Mouse (Mus musculus) heart, embryonic 16.5 days (tissue): Measurements from ENCODE around the gene March6. TPM values are rescaled to one million over a fixed set of nuclear protein-coding genes. Genes with fewer than 3 reads are reported as not detected.

Source experiments
- ATAC-seq: fragments of 200-750 bp; cut with Nextera tagmentation; replicated peaks from 2 replicates; pipeline ENCODE4 v1.8.0; 2017; ENCODE audit warnings: moderate number of reproducible peaks; ENCODE audit not compliant: insufficient read depth, low FRiP score; ENCODE audit errors: extremely low read depth
- H3K27ac ChIP-seq: fragments of 300-500 bp; sonication (generic); 2 replicates; pipeline ENCODE4 v1.5.1; 2014; ENCODE audit warnings: mild to moderate bottlenecking, low read length, control low read depth, moderate library complexity
- H3K27me3 ChIP-seq: fragments of 300-500 bp; sonication (generic); 2 replicates; pipeline ENCODE4 v1.6.1; 2014; ENCODE audit warnings: low read length, mixed read lengths; ENCODE audit not compliant: control insufficient read depth, insufficient read depth
- H3K36me3 ChIP-seq: fragments of 300-500 bp; sonication (generic); 2 replicates; pipeline ENCODE4 v1.6.1; 2014; ENCODE audit not compliant: control insufficient read depth, insufficient read depth
- H3K4me1 ChIP-seq: fragments of 300-500 bp; sonication (generic); 2 replicates; pipeline ENCODE4 v1.6.1; 2014; ENCODE audit warnings: low read length, mixed read lengths; ENCODE audit not compliant: control insufficient read depth, insufficient read depth
- H3K4me2 ChIP-seq: fragments of 300-500 bp; sonication (generic); 2 replicates; pipeline ENCODE4 v1.6.1; 2014; ENCODE audit warnings: low read depth, mild to moderate bottlenecking, control low read depth, low read length
- H3K4me3 ChIP-seq: fragments of 300-500 bp; sonication (generic); 2 replicates; pipeline ENCODE4 v1.5.1; 2014; ENCODE audit warnings: mild to moderate bottlenecking, control low read depth, low read length
- H3K9ac ChIP-seq: fragments of 300-500 bp; sonication (generic); 2 replicates; pipeline ENCODE4 v1.6.1; 2014; ENCODE audit warnings: low read length, control low read depth
- H3K9me3 ChIP-seq: fragments of 300-500 bp; sonication (generic); replicated peaks from 2 replicates; pipeline ENCODE4 v1.6.1; 2016; ENCODE audit warnings: low read length; ENCODE audit not compliant: control insufficient read depth
- WGBS: fragments of 180-500 bp; shearing (Covaris S2); extraction: QIAGEN DNeasy Blood & Tissue Kit; methylation state at CpG from one replicate; pipeline ENCODE4 v1.1.7; 2014; 5-methylcytosine and 5-hydroxymethylcytosine counted together
- polyA plus RNA-seq: library from polyadenylated mRNA; unstranded; fragments of >200 nt; fragmentation: Nextera tagmentation; extraction: Ambion mirVana; gene quantifications from 2 replicates; pipeline ENCODE4 v1.2.1, GENCODE M21; 2015

Gene March6
- polyA plus RNA-seq: 29.0 and 31.3 TPM in 2 replicates

GRCm38 (mm10) chr15:31530659-31531445, at the start of gene March6:
Gene March6, minus strand, starts transcription at chr15:31531053.
- H3K4me1 ChIP-seq: peaks cover 10% of the 10 kb centered on the region

GRCm38 (mm10) chr15:31576076-31576475, 45.2 kb upstream of the March6 start:
- H3K27ac ChIP-seq: no peak overlapping the region
- no peaks in the 10 kb centered on the region for H3K36me3 ChIP-seq
- no peak overlapping the region for H3K4me2 ChIP-seq
- no peaks in the 10 kb centered on the region for H3K4me1 ChIP-seq
- no peaks in the 10 kb centered on the region for H3K27me3 ChIP-seq
- no peak overlapping the region for H3K9ac ChIP-seq
- no peak for ATAC-seq
- no peak overlapping the region for H3K4me3 ChIP-seq
- no peaks in the 10 kb centered on the region for H3K9me3 ChIP-seq
- 78% methylated on average over 5 of the region's 5 CpGs for WGBS

More at GRCm38 (mm10) chr15:31530659-31531445, at the start of gene March6:
- Histone ChIP-seq H3K4me3 (peak within 1 kb of the TSS; percentile 95), H3K9ac (peak within 1 kb of the TSS; percentile 95), H3K27me3 (no peaks in the 10 kb centered on the region), H3K9me3 (no peaks in the 10 kb centered on the region), H3K4me2 (peak within 1 kb of the TSS; percentile 88), H3K36me3 (peaks cover 5% of the 10 kb centered on the region), H3K27ac (peak within 1 kb of the TSS; percentile 97)
- peak; percentile 92 for ATAC-seq
- under 1% methylated on average over 107 of the region's 132 CpGs for WGBS

- Histone ChIP-seq H3K4me2 (no peak overlapping the region), H3K27me3 (no peaks in the 10 kb centered on the region), H3K4me3 (no peak overlapping the region), H3K27ac (no peak overlapping the region), H3K9ac (no peak overlapping the region), H3K36me3 (no peaks in the 10 kb centered on the region), H3K9me3 (no peaks in the 10 kb centered on the region), H3K4me1 (peaks cover 9% of the 10 kb centered on the region)
- no peak for ATAC-seq
Measured at GRCm38 (mm10) chr15:31573692-31574091, 42.8 kb upstream of the March6 start.

GRCm38 (mm10) chr15:31573287-31573686, 42.4 kb upstream of the March6 start:
- Histone ChIP-seq H3K36me3 (no peaks in the 10 kb centered on the region), H3K4me3 (no peak overlapping the region), H3K9ac (no peak overlapping the region), H3K27me3 (no peaks in the 10 kb centered on the region), H3K4me2 (no peak overlapping the region), H3K27ac (no peak overlapping the region), H3K4me1 (peaks cover 12% of the 10 kb centered on the region), H3K9me3 (no peaks in the 10 kb centered on the region)
- WGBS: 52% methylated on average over 4 of the region's 4 CpGs
- no peak for ATAC-seq

GRCm38 (mm10) chr15:31571906-31572722, 41.3 kb upstream of the March6 start:
- H3K27ac ChIP-seq: peak overlapping the region; percentile 30; the same call in 1 of the 2 replicates
- H3K4me1 ChIP-seq: peaks cover 16% of the 10 kb centered on the region
- no peak overlapping the region for H3K9ac ChIP-seq
- H3K9me3 ChIP-seq: no peaks in the 10 kb centered on the region
- no peak overlapping the region for H3K4me3 ChIP-seq
- no peaks in the 10 kb centered on the region for H3K36me3 ChIP-seq
- ATAC-seq: no peak; the same call in 1 of the 2 replicates
- WGBS: 71% methylated on average over 16 of the region's 16 CpGs
- no peaks in the 10 kb centered on the region for H3K27me3 ChIP-seq
- no peak overlapping the region for H3K4me2 ChIP-seq

GRCm38 (mm10) chr15:31570959-31571358, 40.1 kb upstream of the March6 start:
- H3K4me3 ChIP-seq: no peak overlapping the region
- H3K9ac ChIP-seq: no peak overlapping the region
- ATAC-seq: no peak
- H3K27ac ChIP-seq: no peak overlapping the region
- H3K36me3 ChIP-seq: no peaks in the 10 kb centered on the region
- no peaks in the 10 kb centered on the region for H3K27me3 ChIP-seq
- 86% methylated on average over 8 of the region's 8 CpGs for WGBS
- no peak overlapping the region for H3K4me2 ChIP-seq
- H3K9me3 ChIP-seq: no peaks in the 10 kb centered on the region
- peaks cover 16% of the 10 kb centered on the region for H3K4me1 ChIP-seq

GRCm38 (mm10) chr15:31569325-31570022, 38.6 kb upstream of the March6 start:
- Histone ChIP-seq H3K4me1 (peaks cover 16% of the 10 kb centered on the region), H3K9me3 (no peaks in the 10 kb centered on the region), H3K27ac (no peak overlapping the region), H3K36me3 (no peaks in the 10 kb centered on the region), H3K4me3 (no peak overlapping the region), H3K4me2 (peak overlapping the region; percentile 47; the same call in 1 of the 2 replicates), H3K9ac (no peak overlapping the region), H3K27me3 (no peaks in the 10 kb centered on the region)
- WGBS: 45% methylated on average over 9 of the region's 9 CpGs
- ATAC-seq: no peak; the same call in 1 of the 2 replicates

GRCm38 (mm10) chr15:31568581-31568996, 37.7 kb upstream of the March6 start:
- H3K9ac ChIP-seq: peak overlapping the region; percentile 12; the same call in 1 of the 2 replicates
- H3K9me3 ChIP-seq: no peaks in the 10 kb centered on the region
- WGBS: 6% methylated on average over 12 of the region's 12 CpGs
- peaks cover 21% of the 10 kb centered on the region for H3K4me1 ChIP-seq
- H3K4me2 ChIP-seq: peak overlapping the region; percentile 47
- H3K36me3 ChIP-seq: no peaks in the 10 kb centered on the region
- H3K4me3 ChIP-seq: peak overlapping the region; percentile 15
- peak overlapping the region; percentile 72 for H3K27ac ChIP-seq
- no peaks in the 10 kb centered on the region for H3K27me3 ChIP-seq
- peak; percentile 85 for ATAC-seq
